Mouse (Mus musculus) small intestine, adult 2 months (tissue): ENCODE results near the gene Mgat2.

Experiments used
- CTCF ChIP-seq: fragments of 200-500 bp; IDR thresholded peaks from 2 replicates; pipeline ENCODE4 v1.5.1; 2012; ENCODE audit warnings: low read depth, mild to moderate bottlenecking, control low read depth, inconsistent platforms, low read length, moderate library complexity, mixed read lengths; ENCODE audit not compliant: insufficient replicate concordance, insufficient read length; ENCODE audit errors: extremely low read depth
- POLR2A ChIP-seq: fragments of 200-500 bp; IDR thresholded peaks from 2 replicates; pipeline ENCODE4 v1.6.1; 2012; ENCODE audit warnings: low read depth, mild to moderate bottlenecking, control low read depth, inconsistent platforms, low read length, moderate library complexity

GRCm38 (mm10) chr12:69198164-69198535 is 14.2 kb downstream of the Mgat2 start, which contains the start of gene Dnaaf2:
- TF ChIP-seq CTCF (no peak), POLR2A (no peak; the same call in 1 of the 2 replicates)
